Mouse (Mus musculus) kidney, embryonic 15.5 days (tissue): Measurements from ENCODE around the gene Sorcs3. TPM values are rescaled to one million over a fixed set of nuclear protein-coding genes. Genes with fewer than 3 reads are reported as not detected.

Experiments used
- ATAC-seq: fragments of 200-750 bp; cut with Nextera tagmentation; replicated peaks from 2 replicates; pipeline ENCODE4 v1.8.0; 2017; ENCODE audit warnings: moderate TSS enrichment; ENCODE audit not compliant: low FRiP score
- H3K27ac ChIP-seq: fragments of 300-500 bp; sonication (generic); 2 replicates; pipeline ENCODE4 v1.5.1; 2015; ENCODE audit warnings: mild to moderate bottlenecking, inconsistent platforms
- H3K27me3 ChIP-seq: fragments of 300-500 bp; sonication (generic); 2 replicates; pipeline ENCODE4 v1.6.1; 2015; ENCODE audit warnings: inconsistent platforms
- H3K36me3 ChIP-seq: fragments of 300-500 bp; sonication (generic); 2 replicates; pipeline ENCODE4 v1.6.1; 2015; ENCODE audit warnings: inconsistent platforms
- H3K4me1 ChIP-seq: fragments of 300-500 bp; sonication (generic); 2 replicates; pipeline ENCODE4 v1.6.1; 2015; ENCODE audit warnings: inconsistent platforms
- H3K4me2 ChIP-seq: fragments of 300-500 bp; sonication (generic); 2 replicates; pipeline ENCODE4 v1.6.1; 2015; ENCODE audit warnings: moderate library complexity, mild to moderate bottlenecking, inconsistent platforms
- H3K4me3 ChIP-seq: fragments of 300-500 bp; sonication (generic); replicated peaks from 2 replicates; pipeline ENCODE4 v1.5.1; 2015; ENCODE audit warnings: mild to moderate bottlenecking, inconsistent platforms
- H3K9ac ChIP-seq: fragments of 300-500 bp; sonication (generic); 2 replicates; pipeline ENCODE4 v1.6.1; 2015; ENCODE audit warnings: mild to moderate bottlenecking, inconsistent platforms
- H3K9me3 ChIP-seq: fragments of 300-500 bp; sonication (generic); replicated peaks from 2 replicates; pipeline ENCODE4 v1.6.1; 2016; ENCODE audit warnings: inconsistent platforms
- WGBS: fragments of 180-500 bp; shearing (Covaris S2); methylation state at CpG from one replicate; pipeline ENCODE4 v1.1.7; 2015; ENCODE audit warnings: mixed read lengths; 5-methylcytosine and 5-hydroxymethylcytosine counted together
- polyA plus RNA-seq: library from polyadenylated mRNA; unstranded; fragments of >200 nt; fragmentation: Nextera tagmentation; extraction: Ambion mirVana; gene quantifications from 2 replicates; pipeline ENCODE4 v1.2.1, GENCODE M21; 2015

Gene Sorcs3
- polyA plus RNA-seq, 1 experiment from 2014 or later, result 1.1 TPM

GRCm38 (mm10) chr19:48766524-48766923 is 560.7 kb downstream of the Sorcs3 start:
- ATAC-seq, result no peak

GRCm38 (mm10) chr19:48771565-48771964 is 565.7 kb downstream of the Sorcs3 start:
- Histone ChIP-seq H3K9me3 (no peaks in the 10 kb centered on the region), H3K4me3 (no peak overlapping the region), H3K4me2 (no peak overlapping the region), H3K27me3 (no peaks in the 10 kb centered on the region), H3K27ac (no peak overlapping the region), H3K4me1 (no peaks in the 10 kb centered on the region), H3K9ac (no peak overlapping the region), H3K36me3 (no peaks in the 10 kb centered on the region)
- ATAC-seq, result no peak
- 74% methylated on average over 2 of the region's 2 CpGs for WGBS

More at GRCm38 (mm10) chr19:48766524-48766923, 560.7 kb downstream of the Sorcs3 start:
- H3K4me1 ChIP-seq, result no peaks in the 10 kb centered on the region
- H3K36me3 ChIP-seq, result no peaks in the 10 kb centered on the region
- H3K27ac ChIP-seq, result no peak overlapping the region
- H3K9ac ChIP-seq, result no peak overlapping the region
- H3K9me3 ChIP-seq, result no peaks in the 10 kb centered on the region
- no peak overlapping the region for H3K4me3 ChIP-seq
- no peaks in the 10 kb centered on the region for H3K27me3 ChIP-seq
- WGBS, result 90% methylated on average over 2 of the region's 2 CpGs
- no peak overlapping the region for H3K4me2 ChIP-seq

GRCm38 (mm10) chr19:48779095-48779765 is 573.4 kb downstream of the Sorcs3 start:
- no peak overlapping the region for H3K9ac ChIP-seq
- H3K4me2 ChIP-seq, result no peak overlapping the region
- peak; percentile 43; the same call in 1 of the 2 replicates for ATAC-seq
- no peak overlapping the region for H3K4me3 ChIP-seq
- 41% methylated on average over 3 of the region's 3 CpGs for WGBS
- no peaks in the 10 kb centered on the region for H3K9me3 ChIP-seq
- H3K36me3 ChIP-seq, result no peaks in the 10 kb centered on the region
- no peaks in the 10 kb centered on the region for H3K27me3 ChIP-seq
- no peak overlapping the region for H3K27ac ChIP-seq
- H3K4me1 ChIP-seq, result no peaks in the 10 kb centered on the region

GRCm38 (mm10) chr19:48780813-48781212 is 575.0 kb downstream of the Sorcs3 start:
- no peak overlapping the region for H3K4me2 ChIP-seq
- H3K36me3 ChIP-seq, result no peaks in the 10 kb centered on the region
- no peaks in the 10 kb centered on the region for H3K27me3 ChIP-seq
- no peak for ATAC-seq
- no peak overlapping the region for H3K9ac ChIP-seq
- H3K27ac ChIP-seq, result no peak overlapping the region
- H3K4me1 ChIP-seq, result no peaks in the 10 kb centered on the region
- WGBS, result 82% methylated on average over 2 of the region's 2 CpGs
- no peaks in the 10 kb centered on the region for H3K9me3 ChIP-seq
- no peak overlapping the region for H3K4me3 ChIP-seq

GRCm38 (mm10) chr19:48782024-48782721 is 576.3 kb downstream of the Sorcs3 start:
- ATAC-seq, result 0 out of 2 replicates have a peak, but pooled peaks have one; percentile 33
- no peaks in the 10 kb centered on the region for H3K27me3 ChIP-seq
- H3K9me3 ChIP-seq, result no peaks in the 10 kb centered on the region
- H3K27ac ChIP-seq, result no peak overlapping the region
- no peak overlapping the region for H3K4me3 ChIP-seq
- no peaks in the 10 kb centered on the region for H3K36me3 ChIP-seq
- 60% methylated on average over 7 of the region's 7 CpGs for WGBS
- no peak overlapping the region for H3K9ac ChIP-seq
- no peaks in the 10 kb centered on the region for H3K4me1 ChIP-seq
- H3K4me2 ChIP-seq, result no peak overlapping the region

- Histone ChIP-seq H3K9ac (no peak overlapping the region), H3K27me3 (no peaks in the 10 kb centered on the region), H3K27ac (no peak overlapping the region), H3K4me2 (no peak overlapping the region), H3K36me3 (no peaks in the 10 kb centered on the region), H3K9me3 (no peaks in the 10 kb centered on the region), H3K4me1 (no peaks in the 10 kb centered on the region), H3K4me3 (no peak overlapping the region)
- no peak for ATAC-seq
- 94% methylated on average over 4 of the region's 4 CpGs for WGBS
Measured at GRCm38 (mm10) chr19:48787269-48787668, 581.4 kb downstream of the Sorcs3 start.

- WGBS, result 60% methylated on average over 6 of the region's 6 CpGs
- no peak overlapping the region for H3K4me2 ChIP-seq
- H3K4me3 ChIP-seq, result no peak overlapping the region
- H3K9ac ChIP-seq, result no peak overlapping the region
- no peaks in the 10 kb centered on the region for H3K36me3 ChIP-seq
- H3K27me3 ChIP-seq, result no peaks in the 10 kb centered on the region
- ATAC-seq, result no peak
- no peak overlapping the region for H3K27ac ChIP-seq
- no peaks in the 10 kb centered on the region for H3K9me3 ChIP-seq
- H3K4me1 ChIP-seq, result no peaks in the 10 kb centered on the region
Measured at GRCm38 (mm10) chr19:48804546-48804945, 598.7 kb downstream of the Sorcs3 start.

- Histone ChIP-seq H3K27ac (no peak overlapping the region), H3K9me3 (no peaks in the 10 kb centered on the region), H3K4me1 (no peaks in the 10 kb centered on the region), H3K4me2 (no peak overlapping the region), H3K9ac (no peak overlapping the region), H3K36me3 (no peaks in the 10 kb centered on the region), H3K4me3 (no peak overlapping the region), H3K27me3 (no peaks in the 10 kb centered on the region)
- ATAC-seq, result no peak
- WGBS, result 66% methylated on average over 3 of the region's 3 CpGs
Measured at GRCm38 (mm10) chr19:48811541-48811940, 605.7 kb downstream of the Sorcs3 start.

- ATAC-seq, result no peak
- 91% methylated on average over 4 of the region's 4 CpGs for WGBS
- Histone ChIP-seq H3K9me3 (no peaks in the 10 kb centered on the region), H3K27me3 (no peaks in the 10 kb centered on the region), H3K9ac (no peak overlapping the region), H3K4me2 (no peak overlapping the region), H3K36me3 (no peaks in the 10 kb centered on the region), H3K4me3 (no peak overlapping the region), H3K27ac (no peak overlapping the region), H3K4me1 (no peaks in the 10 kb centered on the region)
Measured at GRCm38 (mm10) chr19:48813823-48814222, 608.0 kb downstream of the Sorcs3 start.

GRCm38 (mm10) chr19:48815064-48815463 is 609.2 kb downstream of the Sorcs3 start:
- WGBS, result 91% methylated on average over 3 of the region's 3 CpGs
- Histone ChIP-seq H3K36me3 (no peaks in the 10 kb centered on the region), H3K27me3 (no peaks in the 10 kb centered on the region), H3K27ac (no peak overlapping the region), H3K9me3 (no peaks in the 10 kb centered on the region), H3K4me2 (no peak overlapping the region), H3K9ac (no peak overlapping the region), H3K4me3 (no peak overlapping the region), H3K4me1 (no peaks in the 10 kb centered on the region)
- ATAC-seq, result no peak

GRCm38 (mm10) chr19:48820493-48821282 is 614.9 kb downstream of the Sorcs3 start:
- no peak overlapping the region for H3K4me2 ChIP-seq
- H3K27ac ChIP-seq, result peak overlapping the region; percentile 61
- no peaks in the 10 kb centered on the region for H3K27me3 ChIP-seq
- H3K9ac ChIP-seq, result no peak overlapping the region
- H3K36me3 ChIP-seq, result no peaks in the 10 kb centered on the region
- no peak overlapping the region for H3K4me3 ChIP-seq
- 0 out of 2 replicates have a peak, but pooled peaks cover 4% of the 10 kb centered on the region for H3K4me1 ChIP-seq
- 44% methylated on average over 5 of the region's 5 CpGs for WGBS
- no peaks in the 10 kb centered on the region for H3K9me3 ChIP-seq
- ATAC-seq, result peak; percentile 96

GRCm38 (mm10) chr19:48821283-48821715 is 615.5 kb downstream of the Sorcs3 start:
- Histone ChIP-seq H3K27me3 (no peaks in the 10 kb centered on the region), H3K4me1 (0 out of 2 replicates have a peak, but pooled peaks cover 4% of the 10 kb centered on the region), H3K4me2 (no peak overlapping the region), H3K4me3 (no peak overlapping the region), H3K36me3 (no peaks in the 10 kb centered on the region), H3K27ac (0 out of 2 replicates have a peak overlapping the region, but pooled peaks have one; percentile 10), H3K9ac (no peak overlapping the region), H3K9me3 (no peaks in the 10 kb centered on the region)
- 43% methylated on average over 3 of the region's 3 CpGs for WGBS
- ATAC-seq, result peak; percentile 52; the same call in 1 of the 2 replicates
